In the genomic region with DNA sequence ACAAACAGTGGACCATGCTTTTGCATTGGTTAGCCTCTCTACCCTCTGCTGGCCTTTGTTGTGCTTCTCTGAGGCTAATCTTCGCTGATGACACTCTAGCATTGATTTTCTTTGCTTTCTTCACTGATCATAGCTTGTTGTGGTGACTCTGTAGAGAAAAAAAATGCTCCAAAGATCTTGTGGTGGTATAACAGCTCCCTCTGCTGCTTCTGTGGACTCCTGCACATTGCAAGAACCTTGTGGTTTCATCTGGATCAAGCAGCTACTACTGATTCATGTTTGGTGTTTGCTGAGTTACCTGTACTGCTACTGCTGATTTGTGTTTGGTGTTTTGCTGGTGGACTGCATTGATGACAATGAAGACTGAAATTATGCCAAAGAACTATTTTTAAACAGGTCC, we compare ENCODE assay signal across 9 mouse cellular contexts.
A peak's percentile ranks its signal among the peaks of the same experiment; 100 is the strongest.
DNase-seq lines count a peak whose midpoint lies in the region; ATAC-seq lines count a peak whose summit lies in the region.
"Had no signal": no experiment of that assay in that cellular context is flagged by ENCODE, and none has a peak within 500 bp of the region (broad histone marks: within the 10 kb centered on the region; RNA-seq: fewer than 3 reads in every experiment).

No protein-coding gene starts in this region.

- peak; percentile 19 for DNase-seq in layer of hippocampus, adult 11-12 months (ENCODE audit: low spot score)
- DNase-seq in layer of hippocampus, postnatal 36 days: no peak
- DNase-seq in NIH3T3 (ENCODE audit: low read depth): peak; percentile 3
- DNase-seq in layer of hippocampus, adult 8-10 months (ENCODE audit: low spot score in 2 of 2): peak; percentile 13 to 28
- no peak for DNase-seq in B cell, adult 2 months
- DNase-seq in adrenal gland, adult 2 months: no peak
- DNase-seq: adrenal gland, postnatal 25 days; midbrain, embryonic 14.5 days had no signal

- ATAC-seq in CD4-positive, CD25-positive, alpha-beta regulatory T cell, adult 4 months: peak; percentile 55

Comparison
In these comparisons a context has a peak if more than half of its experiments do, and no peak if none do; other contexts are left out.
1. DNase-seq: peak in layer of hippocampus, adult 11-12 months (single experiment), NIH3T3 (single experiment) and layer of hippocampus, adult 8-10 months (2 of 2); none in layer of hippocampus, postnatal 36 days (0 of 2), B cell, adult 2 months (0 of 2) and adrenal gland, adult 2 months (single experiment).